Mouse (Mus musculus): Measurements from ENCODE around the gene Bcl2. TPM values are rescaled to one million over a fixed set of nuclear protein-coding genes. Genes with fewer than 3 reads are reported as not detected.

The Bcl2 gene
- polyA plus RNA-seq, 1 experiment from 2014 or later = 11.5 TPM

DNA sequence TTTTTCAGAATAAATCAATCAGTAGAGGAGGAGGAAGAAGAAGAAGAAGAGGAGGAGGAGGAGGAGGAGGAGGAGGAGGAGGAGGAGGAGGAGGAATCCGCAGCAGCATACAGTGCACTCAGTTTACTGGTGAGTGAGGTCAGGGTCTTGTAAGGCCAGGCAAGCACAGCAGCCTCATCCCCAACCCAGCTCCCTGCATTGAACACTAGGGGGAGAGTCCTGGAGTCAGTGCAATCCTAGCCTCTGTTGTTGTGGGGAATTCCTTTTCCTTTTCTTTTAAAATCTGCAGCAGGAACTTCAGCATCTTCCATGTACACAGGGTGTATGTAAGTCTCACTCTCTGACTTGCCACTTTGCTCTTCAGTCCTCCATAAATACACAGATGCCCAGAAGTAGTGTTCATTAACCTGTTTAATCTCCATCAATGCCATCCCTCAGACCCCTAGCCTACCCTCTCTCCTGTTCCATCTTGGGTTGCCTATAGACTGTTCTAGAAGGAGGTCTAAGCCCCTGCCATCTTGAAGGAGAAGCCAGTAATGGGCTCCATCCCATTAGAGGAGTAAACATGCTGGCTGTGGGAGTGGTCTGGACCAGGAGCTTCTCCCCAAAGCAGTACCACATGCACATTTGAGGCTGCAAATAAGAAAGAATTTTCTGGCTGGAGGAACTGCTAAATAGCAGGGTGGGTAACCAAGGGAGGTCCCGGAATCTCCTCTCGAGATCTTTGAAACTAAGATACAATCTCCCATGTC, 85.2 kb downstream of the Bcl2 start:
- Histone ChIP-seq H3K4me2 (replicated peaks) (no peak overlapping the region), H3K27ac (no peak overlapping the region), H3K9ac (no peak overlapping the region), H3K9me3 (no peaks in the 10 kb centered on the region), H3K4me3 (no peak overlapping the region), H3K27me3 (replicated peaks) (no peaks in the 10 kb centered on the region), H3K36me3 (no peaks in the 10 kb centered on the region), H3K4me1 (peaks cover 15% of the 10 kb centered on the region)
- ATAC-seq (ENCODE audit: low FRiP score, low read depth) = peak; percentile 68; the same call in 1 of the 2 replicates
- 50% methylated on average over 3 of the region's 3 CpGs for WGBS

DNA sequence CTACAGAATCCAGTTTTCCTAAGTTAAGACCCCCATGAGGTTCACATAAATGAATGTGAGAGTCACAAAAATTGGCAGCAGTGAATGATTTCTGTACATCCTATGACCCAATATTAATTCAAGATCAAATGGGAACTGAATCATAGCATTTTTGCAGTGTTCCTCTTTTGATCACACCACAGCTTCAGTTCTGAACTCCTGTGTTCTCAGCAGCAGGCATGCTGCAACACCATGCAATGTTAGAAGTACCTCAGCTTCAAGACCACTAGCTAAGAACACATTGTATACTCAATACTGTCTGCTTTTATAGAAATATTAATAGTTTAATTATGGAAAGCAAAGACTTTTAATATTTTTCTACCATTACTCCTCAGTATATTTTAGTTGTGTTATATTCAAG, 85.8 kb downstream of the Bcl2 start:
- no peaks in the 10 kb centered on the region for H3K36me3 ChIP-seq
- no peak for ATAC-seq (ENCODE audit: low FRiP score, low read depth)
- H3K4me3 ChIP-seq = no peak overlapping the region
- H3K9me3 ChIP-seq = no peaks in the 10 kb centered on the region
- no peak overlapping the region for H3K4me2 ChIP-seq (replicated peaks)
- H3K9ac ChIP-seq = no peak overlapping the region
- H3K4me1 ChIP-seq = peaks cover 15% of the 10 kb centered on the region
- no peaks in the 10 kb centered on the region for H3K27me3 ChIP-seq (replicated peaks)
- no peak overlapping the region for H3K27ac ChIP-seq

DNA sequence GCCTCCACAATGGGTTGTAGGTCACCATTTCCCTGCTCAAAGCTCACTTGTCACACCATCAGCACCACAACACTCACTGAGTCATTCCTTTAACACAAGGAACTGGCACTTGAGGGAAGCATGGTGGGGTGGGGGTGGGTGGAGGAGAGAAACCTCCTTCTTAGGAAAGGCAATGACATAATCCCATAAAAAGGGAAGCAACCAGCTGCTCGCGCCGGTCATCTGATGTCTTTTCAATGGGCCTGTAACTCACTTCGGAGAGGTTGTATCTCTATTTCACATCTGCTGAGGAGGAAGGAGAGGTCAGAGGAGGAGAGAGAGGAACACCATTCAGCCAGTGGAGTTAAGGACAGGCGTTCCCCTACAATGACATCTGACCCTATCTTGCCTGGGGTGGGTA, 86.8 kb downstream of the Bcl2 start:
- H3K27ac ChIP-seq = no peak overlapping the region
- H3K4me1 ChIP-seq = peaks cover 15% of the 10 kb centered on the region
- H3K9me3 ChIP-seq = no peaks in the 10 kb centered on the region
- H3K27me3 ChIP-seq (replicated peaks) = no peaks in the 10 kb centered on the region
- 69% methylated on average over 5 of the region's 5 CpGs for WGBS
- no peak for ATAC-seq (ENCODE audit: low FRiP score, low read depth)
- no peaks in the 10 kb centered on the region for H3K36me3 ChIP-seq
- no peak overlapping the region for H3K4me2 ChIP-seq (replicated peaks)
- no peak overlapping the region for H3K4me3 ChIP-seq
- no peak overlapping the region for H3K9ac ChIP-seq

DNA sequence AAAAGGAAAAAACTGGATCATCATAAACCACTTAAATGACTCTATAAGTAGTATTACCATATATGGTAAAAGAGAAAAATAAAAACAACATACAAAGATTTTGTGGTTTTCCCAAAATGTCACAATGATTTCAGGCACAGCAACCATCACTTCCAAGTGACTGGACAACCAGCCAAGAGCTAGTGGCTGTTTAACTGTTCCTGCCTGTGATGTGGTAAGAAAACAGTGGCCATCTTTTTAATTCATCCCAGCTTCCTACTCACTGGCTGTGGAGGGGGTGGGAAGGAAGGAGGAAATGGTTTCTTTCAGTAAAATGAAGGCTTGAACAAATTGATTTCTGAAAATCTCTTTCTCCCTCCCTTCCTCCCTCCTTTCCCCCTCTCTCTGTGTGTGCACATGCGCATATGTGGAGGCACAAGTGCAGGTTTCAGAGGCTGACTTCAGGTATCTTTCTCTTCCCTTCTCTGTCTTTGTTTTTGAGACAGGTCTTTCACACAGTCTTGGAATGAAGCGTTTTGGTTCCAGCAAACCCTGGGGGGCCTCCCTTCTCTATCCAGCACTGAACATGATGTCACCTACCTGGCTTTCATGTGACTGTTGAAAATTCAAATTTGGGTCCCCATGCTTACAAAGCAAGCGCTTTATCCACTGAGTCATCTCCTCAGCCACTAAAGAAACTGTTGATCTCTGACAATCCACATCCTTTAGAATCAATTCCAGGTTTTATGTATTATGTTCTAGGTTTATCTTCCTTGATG, 93.7 kb downstream of the Bcl2 start:
- no peaks in the 10 kb centered on the region for H3K27me3 ChIP-seq (replicated peaks)
- no peak overlapping the region for H3K9ac ChIP-seq
- H3K9me3 ChIP-seq = no peaks in the 10 kb centered on the region
- ATAC-seq (ENCODE audit: low FRiP score, low read depth) = no peak
- no peak overlapping the region for H3K27ac ChIP-seq
- no peaks in the 10 kb centered on the region for H3K4me1 ChIP-seq
- H3K4me3 ChIP-seq = no peak overlapping the region
- no peak overlapping the region for H3K4me2 ChIP-seq (replicated peaks)
- no peaks in the 10 kb centered on the region for H3K36me3 ChIP-seq
- 82% methylated on average over 3 of the region's 3 CpGs for WGBS

DNA sequence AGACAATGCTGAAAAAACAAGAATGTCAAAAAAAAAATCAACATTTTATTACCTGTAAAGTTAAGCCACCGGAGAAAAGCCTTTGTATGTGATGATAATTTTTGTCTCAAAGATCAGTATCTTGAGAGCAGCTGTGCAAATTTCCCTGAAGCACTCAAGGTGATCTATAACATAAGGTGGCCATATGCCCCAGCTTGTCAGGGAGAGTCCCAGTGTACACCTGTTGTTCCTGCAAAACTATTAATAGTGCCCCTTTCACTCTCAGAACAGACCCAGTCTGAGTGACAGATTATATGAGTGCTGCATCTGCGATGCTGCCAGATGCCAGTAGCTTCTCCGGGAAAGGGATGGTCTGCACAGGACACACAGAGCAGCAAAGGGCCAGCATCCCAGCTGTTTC, 95.3 kb downstream of the Bcl2 start:
- Histone ChIP-seq H3K9me3 (no peaks in the 10 kb centered on the region), H3K4me3 (no peak overlapping the region), H3K4me1 (no peaks in the 10 kb centered on the region), H3K27ac (no peak overlapping the region), H3K27me3 (replicated peaks) (no peaks in the 10 kb centered on the region), H3K4me2 (replicated peaks) (no peak overlapping the region), H3K9ac (no peak overlapping the region), H3K36me3 (no peaks in the 10 kb centered on the region)
- ATAC-seq (ENCODE audit: low FRiP score, low read depth) = no peak
- 89% methylated on average over 3 of the region's 3 CpGs for WGBS

DNA sequence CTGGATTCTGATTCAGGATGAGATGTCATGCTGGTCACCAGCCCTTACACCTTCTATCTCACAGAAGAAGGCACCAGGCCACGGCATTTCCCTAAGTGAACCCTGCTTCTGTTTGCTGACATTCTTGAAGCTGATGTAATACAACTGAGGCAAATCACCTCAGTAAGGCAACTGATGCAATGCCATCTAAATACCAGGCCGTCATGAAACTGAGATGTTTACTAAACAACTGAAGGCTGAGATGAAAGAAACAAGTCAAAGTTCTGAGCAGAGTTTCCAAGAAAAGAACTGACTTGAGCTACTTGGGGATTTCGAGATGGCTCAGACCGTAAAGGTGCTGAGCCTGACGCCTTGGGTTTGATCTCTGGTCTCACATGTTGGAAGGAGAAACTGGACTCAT, 97.1 kb downstream of the Bcl2 start:
- Histone ChIP-seq H3K9ac (no peak overlapping the region), H3K36me3 (no peaks in the 10 kb centered on the region), H3K27ac (no peak overlapping the region), H3K4me2 (replicated peaks) (no peak overlapping the region), H3K27me3 (replicated peaks) (no peaks in the 10 kb centered on the region), H3K4me1 (no peaks in the 10 kb centered on the region), H3K4me3 (no peak overlapping the region), H3K9me3 (no peaks in the 10 kb centered on the region)
- no peak for ATAC-seq (ENCODE audit: low FRiP score, low read depth)
- 91% methylated on average over 5 of the region's 5 CpGs for WGBS

DNA sequence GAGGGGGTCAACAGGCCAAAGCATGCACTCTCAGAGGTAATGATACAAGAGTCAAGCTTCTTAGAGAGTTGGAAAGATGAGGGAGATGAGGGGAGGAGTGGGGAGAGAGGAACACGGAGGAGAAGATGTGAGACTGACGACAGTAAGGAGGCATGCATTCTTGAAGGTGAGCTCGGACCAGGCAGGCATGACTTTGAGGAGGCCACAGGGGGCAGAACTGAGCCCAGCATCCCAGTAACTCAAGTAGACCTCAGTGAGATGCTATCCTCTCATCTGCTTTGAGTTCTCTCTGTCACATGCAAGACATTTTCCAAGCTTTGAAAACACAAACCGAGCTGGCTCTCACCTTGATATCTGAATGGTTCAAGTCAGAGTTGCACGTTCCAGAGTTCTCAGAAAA, 100.7 kb downstream of the Bcl2 start:
- ATAC-seq (ENCODE audit: low FRiP score, low read depth) = no peak
- no peak overlapping the region for H3K4me2 ChIP-seq (replicated peaks)
- H3K27ac ChIP-seq = no peak overlapping the region
- H3K36me3 ChIP-seq = no peaks in the 10 kb centered on the region
- WGBS = 82% methylated on average over 5 of the region's 5 CpGs
- H3K4me1 ChIP-seq = no peaks in the 10 kb centered on the region
- H3K27me3 ChIP-seq (replicated peaks) = no peaks in the 10 kb centered on the region
- no peak overlapping the region for H3K9ac ChIP-seq
- no peaks in the 10 kb centered on the region for H3K9me3 ChIP-seq
- H3K4me3 ChIP-seq = no peak overlapping the region

DNA sequence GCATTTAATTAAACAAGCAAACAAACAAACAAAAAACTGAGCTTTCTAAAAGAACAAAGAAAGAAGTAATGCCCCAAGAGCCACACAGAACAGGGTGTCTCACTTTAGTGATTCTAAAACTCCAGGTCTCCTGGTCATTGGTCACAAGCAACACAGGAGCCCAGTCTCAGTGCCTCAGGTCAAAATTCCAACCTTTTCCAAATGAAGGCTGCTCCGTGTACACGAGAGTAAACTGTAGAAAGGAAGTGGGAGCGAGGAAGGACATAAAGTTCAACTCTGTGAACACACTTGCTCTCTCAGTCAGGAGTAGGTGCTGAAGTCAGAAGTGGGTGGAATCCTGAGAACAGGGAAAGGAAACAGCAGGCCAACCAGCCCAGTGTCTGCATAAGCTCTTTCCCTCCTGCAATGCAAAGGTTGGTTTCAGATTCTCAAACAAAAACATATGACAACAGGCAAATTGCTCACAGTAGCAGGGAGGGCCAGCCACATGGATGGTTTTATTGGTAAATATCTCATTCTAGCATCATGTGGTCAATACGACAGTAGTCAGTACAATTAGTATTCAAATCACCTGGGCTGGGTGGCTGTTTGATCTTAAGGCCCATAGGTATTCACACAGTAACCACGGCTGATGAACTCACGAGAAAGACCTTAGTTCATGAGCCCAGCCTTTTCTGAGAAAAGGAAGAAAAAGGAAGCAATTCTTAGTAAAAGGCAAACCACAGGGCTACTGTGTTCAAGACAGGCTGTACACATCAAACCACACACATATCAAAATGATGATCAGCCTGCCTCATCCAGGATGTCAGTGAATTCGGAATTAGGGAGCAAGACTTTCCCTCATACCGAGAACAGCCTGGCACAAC, 101.7 kb downstream of the Bcl2 start:
- Histone ChIP-seq H3K4me2 (replicated peaks) (no peak overlapping the region), H3K36me3 (no peaks in the 10 kb centered on the region), H3K27me3 (replicated peaks) (no peaks in the 10 kb centered on the region), H3K9ac (no peak overlapping the region), H3K27ac (no peak overlapping the region), H3K4me3 (no peak overlapping the region), H3K9me3 (no peaks in the 10 kb centered on the region), H3K4me1 (no peaks in the 10 kb centered on the region)
- no peak for ATAC-seq (ENCODE audit: low FRiP score, low read depth)
- 81% methylated on average over 8 of the region's 8 CpGs for WGBS

DNA sequence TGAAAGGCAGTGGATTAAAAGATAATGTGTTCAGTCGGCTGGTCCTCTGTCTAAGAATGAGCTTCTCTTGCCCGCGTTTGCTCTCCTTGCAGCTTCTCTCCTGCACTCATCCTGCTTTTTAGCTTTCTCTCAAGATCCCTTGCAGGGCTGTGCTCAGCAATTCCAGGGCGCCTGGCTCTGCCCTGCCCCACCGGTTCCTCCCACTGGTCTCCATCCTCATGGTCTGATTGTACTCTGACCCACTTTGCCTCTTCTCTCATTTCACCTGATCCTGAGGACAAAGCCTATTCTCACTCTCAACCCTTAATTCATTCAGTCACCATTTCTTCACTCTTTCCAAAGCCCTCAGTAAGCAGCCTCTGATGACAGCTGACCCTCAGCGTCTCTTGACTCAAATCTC, 102.8 kb downstream of the Bcl2 start:
- Histone ChIP-seq H3K9ac (no peak overlapping the region), H3K4me2 (replicated peaks) (no peak overlapping the region), H3K4me1 (no peaks in the 10 kb centered on the region), H3K4me3 (no peak overlapping the region), H3K9me3 (no peaks in the 10 kb centered on the region), H3K36me3 (no peaks in the 10 kb centered on the region), H3K27me3 (replicated peaks) (no peaks in the 10 kb centered on the region), H3K27ac (no peak overlapping the region)
- WGBS = 84% methylated on average over 6 of the region's 6 CpGs
- no peak for ATAC-seq (ENCODE audit: low FRiP score, low read depth)

DNA sequence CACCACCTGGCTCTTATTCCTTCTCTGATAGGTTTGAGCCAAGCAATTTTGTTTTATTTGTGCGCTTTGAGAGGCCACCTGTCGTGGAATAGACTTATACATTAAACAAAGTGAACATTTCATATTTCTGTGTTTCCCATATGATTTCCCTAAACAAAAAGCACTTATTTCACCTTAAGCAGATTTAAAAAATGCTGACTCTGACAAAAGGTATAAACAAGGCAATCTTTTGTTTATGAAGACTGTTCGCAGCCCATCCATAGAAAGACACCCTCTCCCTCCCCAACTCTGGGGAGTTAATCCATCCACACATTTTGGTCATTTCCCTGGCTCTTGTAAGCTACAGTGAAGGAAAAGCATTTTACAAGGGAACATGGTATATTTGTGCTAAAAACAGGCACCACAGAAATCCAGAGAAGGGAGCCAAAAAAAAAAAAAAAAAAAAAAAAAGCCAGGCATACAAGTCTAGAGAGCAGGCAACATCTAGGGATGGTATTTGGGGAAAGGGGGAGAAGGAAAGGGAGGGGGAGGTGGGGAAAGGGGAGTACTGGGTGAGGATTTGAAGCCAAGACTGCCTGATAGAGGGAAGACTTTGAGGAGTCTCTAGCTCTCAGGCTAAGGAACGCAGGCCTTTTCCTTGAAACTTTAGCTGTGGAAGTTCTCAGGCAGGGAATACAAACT, 105.8 kb downstream of the Bcl2 start:
- no peak overlapping the region for H3K4me2 ChIP-seq (replicated peaks)
- H3K36me3 ChIP-seq = no peaks in the 10 kb centered on the region
- no peaks in the 10 kb centered on the region for H3K9me3 ChIP-seq
- H3K9ac ChIP-seq = no peak overlapping the region
- 98% methylated on average over 4 of the region's 4 CpGs for WGBS
- no peak overlapping the region for H3K4me3 ChIP-seq
- no peak overlapping the region for H3K27ac ChIP-seq
- peaks cover 5% of the 10 kb centered on the region; the same call in 1 of the 2 replicates for H3K4me1 ChIP-seq
- no peak for ATAC-seq (ENCODE audit: low FRiP score, low read depth)
- no peaks in the 10 kb centered on the region for H3K27me3 ChIP-seq (replicated peaks)

DNA sequence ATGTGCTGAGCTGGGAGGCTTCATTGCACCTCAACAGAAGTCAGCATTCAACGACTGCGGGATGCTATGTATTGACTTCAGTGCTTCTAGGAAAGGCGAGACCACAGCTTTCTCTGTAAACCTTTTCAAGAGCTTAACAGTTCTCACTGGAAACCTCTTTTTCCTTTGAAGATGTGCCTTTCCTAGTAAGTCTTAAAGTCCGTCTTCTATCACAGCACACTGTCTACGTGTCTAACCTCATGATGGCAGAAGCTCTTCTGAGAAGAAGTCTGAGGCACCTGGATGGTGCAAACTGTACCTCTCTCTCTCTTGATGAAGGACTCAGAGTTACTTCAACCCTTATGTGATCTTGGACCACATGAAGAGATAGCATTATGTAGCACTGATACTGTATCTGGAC, 107.1 kb downstream of the Bcl2 start:
- Histone ChIP-seq H3K36me3 (no peaks in the 10 kb centered on the region), H3K4me1 (peaks cover 16% of the 10 kb centered on the region; the same call in 1 of the 2 replicates), H3K4me2 (replicated peaks) (no peak overlapping the region), H3K9me3 (no peaks in the 10 kb centered on the region), H3K4me3 (no peak overlapping the region), H3K27me3 (replicated peaks) (no peaks in the 10 kb centered on the region), H3K9ac (no peak overlapping the region), H3K27ac (no peak overlapping the region)
- WGBS = 89% methylated on average over 5 of the region's 5 CpGs
- no peak for ATAC-seq (ENCODE audit: low FRiP score, low read depth)

DNA sequence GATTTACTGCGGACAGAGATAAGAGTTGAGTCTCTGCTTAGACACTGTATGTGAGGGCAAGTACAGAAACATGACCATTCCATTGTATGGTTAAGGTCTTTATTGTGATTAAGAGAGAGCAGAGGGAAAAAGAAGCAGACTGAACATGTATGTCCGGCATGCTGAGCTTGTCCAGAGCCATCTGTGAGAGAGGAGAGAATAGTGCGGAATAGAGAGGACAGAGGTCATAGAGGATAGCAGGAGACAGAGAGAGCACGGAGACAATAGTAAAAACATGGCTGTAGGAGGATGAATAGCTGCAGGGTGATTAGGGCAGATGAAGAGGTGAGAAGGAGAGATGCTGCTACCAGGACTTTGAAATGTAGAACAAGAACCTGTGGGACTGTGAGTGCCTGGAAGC, 110.7 kb downstream of the Bcl2 start:
- no peak overlapping the region for H3K27ac ChIP-seq
- H3K27me3 ChIP-seq (replicated peaks) = no peaks in the 10 kb centered on the region
- H3K9ac ChIP-seq = no peak overlapping the region
- H3K9me3 ChIP-seq = no peaks in the 10 kb centered on the region
- H3K4me3 ChIP-seq = no peak overlapping the region
- peaks cover 16% of the 10 kb centered on the region; the same call in 1 of the 2 replicates for H3K4me1 ChIP-seq
- 49% methylated on average over 4 of the region's 4 CpGs for WGBS
- ATAC-seq (ENCODE audit: low FRiP score, low read depth) = no peak
- 0 out of 2 replicates have a peak overlapping the region, but pooled peaks have one; percentile 1 for H3K4me2 ChIP-seq (replicated peaks)
- no peaks in the 10 kb centered on the region for H3K36me3 ChIP-seq

Measured in neural tube, embryonic 12.5 days (tissue).